Mouse (Mus musculus) MEL (cell line): Measurements from ENCODE around the gene Mybphl.

Experiments used
- CTCF ChIP-seq, 3 experiments: IDR thresholded peaks in 2 of 3; conservative IDR thresholded peaks in 1 of 3; 2 replicates each; pipeline ENCODE4 v1.5.1; 2011 to 2012; ENCODE audit warnings: low read length in 3 of 3, low read depth in 2 of 3, mild to moderate bottlenecking in 2 of 3, improper control_type of control experiment in 1 of 3, inconsistent platforms in 1 of 3, mixed read lengths in 1 of 3, moderate library complexity in 1 of 3; ENCODE audit not compliant: control insufficient read depth in 1 of 3, insufficient read depth in 1 of 3, poor library complexity in 1 of 3, severe bottlenecking in 1 of 3
- E2F4 ChIP-seq: IDR thresholded peaks from 2 replicates; pipeline ENCODE4 v1.6.1; 2011; ENCODE audit warnings: low read depth, low read length, improper control_type of control experiment, borderline replicate concordance
- JUND ChIP-seq: IDR thresholded peaks from 2 replicates; pipeline ENCODE4 v1.6.1; 2011; ENCODE audit warnings: low read depth, mild to moderate bottlenecking, improper control_type of control experiment, low read length
- TBP ChIP-seq: IDR thresholded peaks from 2 replicates; pipeline ENCODE4 v1.8.0; 2011; ENCODE audit warnings: low read depth, low read length, improper control_type of control experiment
- ZMIZ1 ChIP-seq: IDR thresholded peaks from 2 replicates; pipeline ENCODE4 v1.6.1; 2012; ENCODE audit warnings: low read depth, mild to moderate bottlenecking, inconsistent platforms, low read length, improper control_type of control experiment, moderate library complexity

DNA sequence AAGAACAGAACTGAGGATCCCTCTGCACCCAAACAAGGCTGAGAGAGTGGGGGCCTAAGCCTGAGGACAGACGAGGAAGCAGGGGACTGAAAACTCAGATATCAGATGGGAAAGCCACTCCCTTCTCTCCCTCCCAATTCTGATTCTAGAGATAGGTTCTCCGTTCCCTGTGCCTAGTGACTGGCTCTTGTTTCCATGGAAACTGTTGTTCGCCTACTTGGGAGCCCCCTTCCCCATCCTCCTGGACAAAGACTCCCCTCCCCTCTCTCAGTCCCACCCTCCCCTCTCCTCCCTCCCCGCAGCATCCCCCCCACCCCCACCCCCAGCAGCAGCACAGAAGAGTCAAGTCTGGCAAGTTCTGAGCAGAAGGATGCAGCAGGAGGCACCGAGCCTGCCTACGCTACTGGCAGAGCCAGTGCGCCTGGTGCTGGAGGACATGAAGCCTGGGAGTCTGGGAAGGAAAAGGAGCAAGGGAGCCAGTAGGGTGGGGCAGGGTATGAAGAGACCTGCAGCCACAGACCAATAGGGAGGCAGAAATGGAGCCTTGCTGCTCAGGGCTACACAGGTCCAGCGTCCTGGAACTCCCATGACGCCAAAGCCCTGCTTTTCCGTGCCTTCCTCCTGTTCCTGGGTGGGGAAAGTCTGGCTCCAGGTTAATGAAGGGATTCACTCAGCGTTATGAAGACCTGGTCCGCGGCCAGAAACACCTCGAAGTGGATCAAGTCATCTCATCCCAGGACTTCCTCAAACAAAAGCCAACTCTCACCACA is 41.0 kb downstream of the Mybphl start:
- TF ChIP-seq TBP (no peak), JUND (no peak), CTCF (IDR thresholded peaks at IDR 0.05 in 2 of 3, conservative IDR thresholded peaks at IDR 0.05 in 1 of 3; ENCODE audit: control insufficient read depth in 1 of 3, insufficient read depth in 1 of 3, low read depth in 2 of 3, low read length in 3 of 3, poor library complexity in 1 of 3, severe bottlenecking in 1 of 3) (no peak), ZMIZ1 (no peak), E2F4 (no peak)
